Mouse (Mus musculus) cortical plate, adult 2 months (tissue): ENCODE results near the gene RPS10-NUDT3.

Source experiments
- CTCF ChIP-seq: fragments of 200-500 bp; IDR thresholded peaks from 2 replicates; pipeline ENCODE4 v1.5.1; 2011; ENCODE audit warnings: mild to moderate bottlenecking, control low read depth, low read length; ENCODE audit not compliant: insufficient read depth; ENCODE audit errors: extremely low read depth
- POLR2A ChIP-seq: fragments of 200-500 bp; IDR thresholded peaks from 2 replicates; pipeline ENCODE4 v1.6.1; 2011; ENCODE audit warnings: mild to moderate bottlenecking, low read length, control low read depth; ENCODE audit not compliant: insufficient read depth; ENCODE audit errors: extremely low read depth

GRCm38 (mm10) chr17:27656414-27656813, 21.4 kb upstream of the RPS10-NUDT3 start:
- TF ChIP-seq POLR2A (no peak), CTCF (no peak)
